Mouse (Mus musculus) heart, adult 2 months (tissue): Measurements from ENCODE around the gene Hist4h4.

Experiments
- CTCF ChIP-seq: fragments of 200-600 bp; IDR thresholded peaks from 2 replicates; pipeline ENCODE4 v1.8.1; 2022; ENCODE audit warnings: antibody characterized with exemption, mild to moderate bottlenecking, moderate library complexity
- EP300 ChIP-seq: fragments of 200-500 bp; IDR thresholded peaks from 2 replicates; pipeline ENCODE4 v1.6.1; 2011; ENCODE audit warnings: low read depth, low read length, control low read depth; ENCODE audit not compliant: insufficient read depth

- TF ChIP-seq CTCF = no peak
- TF ChIP-seq EP300 = no peak
Measured at GRCm38 (mm10) chr6:136821086-136821485, 16.9 kb upstream of the Hist4h4 start.
